Mouse (Mus musculus): ENCODE measurements around the gene Zswim4. TPM values are rescaled to one million over a fixed set of nuclear protein-coding genes. Genes with fewer than 3 reads are reported as not detected.

The Zswim4 gene
- polyA plus RNA-seq, 1 experiment from 2014 or later = 11.0 TPM

DNA sequence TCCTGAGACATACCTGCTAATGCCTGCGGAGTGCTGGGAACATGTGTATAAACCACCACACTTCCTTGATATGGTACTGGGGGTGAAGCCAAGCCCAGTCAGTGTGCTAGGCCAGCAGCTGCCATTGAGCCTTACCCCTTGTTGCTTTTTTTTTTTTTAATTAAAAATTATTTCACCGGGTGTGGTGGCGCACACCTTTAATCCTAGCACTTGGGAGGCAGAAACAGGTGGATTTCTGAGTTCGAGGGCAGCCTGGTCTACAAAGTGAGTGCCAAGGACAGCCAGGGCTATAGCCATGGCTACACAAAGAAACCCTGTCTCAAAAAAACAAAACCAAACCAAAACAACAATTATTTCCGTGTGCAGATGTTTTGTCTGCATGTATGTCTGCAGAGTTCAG lies 31.8 kb downstream of the Zswim4 start:
- Histone ChIP-seq H3K36me3 (ENCODE audit: control insufficient read depth, insufficient read depth, low read length) (peaks cover 46% of the 10 kb centered on the region), H3K9me3 (ENCODE audit: control insufficient read depth, low read length) (no peaks in the 10 kb centered on the region), H3K4me1 (ENCODE audit: control insufficient read depth, insufficient read depth, low read length) (peaks cover 37% of the 10 kb centered on the region), H3K27ac (replicated peaks; ENCODE audit: low read depth, low read length) (no peak overlapping the region), H3K4me2 (ENCODE audit: low read depth, low read length) (no peak overlapping the region), H3K27me3 (replicated peaks; ENCODE audit: control insufficient read depth, insufficient read depth, low read length) (no peaks in the 10 kb centered on the region), H3K9ac (ENCODE audit: low read depth, low read length) (no peak overlapping the region), H3K4me3 (ENCODE audit: low read depth, low read length) (no peak overlapping the region)
- ATAC-seq (ENCODE audit: low read depth) (no peak), DNase-seq (ENCODE audit: low spot score) (no peak)
- WGBS = 92% methylated on average over 5 of the region's 5 CpGs

DNA sequence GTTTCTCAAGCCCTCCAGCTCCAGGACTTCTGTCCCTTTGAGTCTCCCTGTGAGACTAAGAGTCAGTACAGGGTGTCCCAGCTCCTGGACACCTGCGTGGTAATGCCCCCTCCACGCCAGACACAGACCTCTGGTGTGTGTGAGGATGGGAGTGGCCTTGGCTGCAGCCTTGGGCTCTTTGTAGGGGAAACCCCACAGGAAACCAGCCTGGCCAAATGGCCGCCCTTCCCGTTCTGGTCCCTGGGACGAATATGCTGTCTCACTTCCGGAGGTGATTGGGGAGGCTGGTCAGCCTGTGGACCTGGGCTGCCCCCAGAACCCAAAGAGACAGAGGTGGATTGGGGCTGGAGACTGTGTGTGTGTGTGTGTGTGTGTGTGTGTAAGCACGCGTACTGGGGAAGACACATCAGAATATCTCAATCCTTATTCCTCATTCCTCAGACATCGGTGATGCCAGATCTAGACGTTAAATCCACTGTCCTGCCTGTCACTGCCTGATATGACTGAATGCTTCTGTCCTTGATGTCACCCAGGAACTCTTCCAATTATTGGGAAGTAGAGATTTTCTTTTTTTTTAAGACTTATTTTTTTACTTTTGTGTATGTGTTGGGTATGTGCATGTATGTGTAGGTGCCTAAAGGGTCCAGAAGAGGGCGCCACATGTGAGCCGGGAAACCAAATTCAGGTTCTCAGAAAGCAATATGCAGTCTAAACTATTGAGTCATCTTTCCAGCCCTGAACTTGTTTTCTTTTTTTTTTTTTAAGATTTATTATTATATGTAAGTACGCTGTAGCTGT lies 32.7 kb downstream of the Zswim4 start:
- H3K4me3 ChIP-seq (ENCODE audit: low read depth, low read length) = peak overlapping the region; percentile 76
- peak overlapping the region; percentile 89 for H3K4me2 ChIP-seq (ENCODE audit: low read depth, low read length)
- DNase-seq (ENCODE audit: low spot score) = no peak
- H3K9ac ChIP-seq (ENCODE audit: low read depth, low read length) = peak overlapping the region; percentile 94
- H3K4me1 ChIP-seq (ENCODE audit: control insufficient read depth, insufficient read depth, low read length) = peaks cover 46% of the 10 kb centered on the region
- no peak for ATAC-seq (ENCODE audit: low read depth)
- no peaks in the 10 kb centered on the region for H3K27me3 ChIP-seq (replicated peaks; ENCODE audit: control insufficient read depth, insufficient read depth, low read length)
- H3K36me3 ChIP-seq (ENCODE audit: control insufficient read depth, insufficient read depth, low read length) = peaks cover 37% of the 10 kb centered on the region
- no peaks in the 10 kb centered on the region for H3K9me3 ChIP-seq (ENCODE audit: control insufficient read depth, low read length)
- peak overlapping the region; percentile 99 for H3K27ac ChIP-seq (replicated peaks; ENCODE audit: low read depth, low read length)
- WGBS = 49% methylated on average over 13 of the region's 13 CpGs

DNA sequence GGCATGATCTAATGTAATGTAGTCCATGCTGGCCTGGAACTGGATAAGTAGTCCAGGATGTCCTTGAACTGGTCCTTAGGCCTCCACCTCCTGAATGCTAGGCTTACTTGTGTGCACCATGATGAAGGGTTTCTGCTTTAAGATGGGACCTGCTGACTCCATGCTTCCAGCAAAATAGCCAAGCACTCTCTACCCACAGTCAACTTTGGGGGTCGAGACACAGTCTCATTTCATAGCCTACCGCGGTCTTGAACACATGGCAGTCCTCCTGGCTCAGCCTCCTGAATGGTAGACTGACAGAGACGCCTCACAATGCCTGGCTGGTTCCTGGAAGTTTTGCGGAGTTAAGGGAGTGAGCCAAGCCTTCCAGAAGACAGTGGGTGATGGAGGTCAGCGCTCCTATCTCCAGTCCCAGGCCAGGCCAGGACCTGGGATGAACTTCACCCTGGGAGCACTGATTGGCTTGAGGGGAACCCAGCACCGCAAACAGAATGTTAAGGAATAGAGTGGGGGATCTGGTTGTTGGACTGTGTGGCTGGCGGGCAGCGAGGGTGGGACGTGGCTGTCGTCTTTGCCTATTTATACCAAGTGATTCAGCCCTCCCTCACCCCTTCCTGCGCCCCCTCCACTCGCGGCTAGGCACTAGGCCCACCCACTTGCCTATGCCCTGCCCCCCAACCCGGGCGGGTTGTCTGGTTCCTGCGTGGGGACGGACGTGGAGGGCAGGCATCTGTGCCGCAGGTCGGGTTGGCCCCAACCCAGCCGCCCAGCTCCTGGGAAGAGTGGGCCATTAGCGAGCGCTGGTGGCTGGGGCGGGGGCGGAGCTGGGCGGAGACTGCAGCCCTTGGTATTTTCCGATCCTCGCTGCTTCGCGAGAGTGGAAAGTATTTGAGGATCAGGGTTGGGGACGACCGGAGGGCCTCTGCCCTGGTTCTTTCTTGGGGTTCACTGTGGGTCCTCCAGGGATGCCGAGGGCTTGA lies 33.6 kb downstream of the Zswim4 start:
- H3K4me1 ChIP-seq (ENCODE audit: control insufficient read depth, insufficient read depth, low read length) = peaks cover 55% of the 10 kb centered on the region
- H3K36me3 ChIP-seq (ENCODE audit: control insufficient read depth, insufficient read depth, low read length) = peaks cover 27% of the 10 kb centered on the region
- H3K4me3 ChIP-seq (ENCODE audit: low read depth, low read length) = peak overlapping the region; percentile 76
- ATAC-seq (ENCODE audit: low read depth) = peak; percentile 65
- peak overlapping the region; percentile 99 for H3K27ac ChIP-seq (replicated peaks; ENCODE audit: low read depth, low read length)
- H3K9ac ChIP-seq (ENCODE audit: low read depth, low read length) = peak overlapping the region; percentile 94
- peak overlapping the region; percentile 89 for H3K4me2 ChIP-seq (ENCODE audit: low read depth, low read length)
- DNase-seq (ENCODE audit: low spot score) = peak; percentile 91
- H3K27me3 ChIP-seq (replicated peaks; ENCODE audit: control insufficient read depth, insufficient read depth, low read length) = no peaks in the 10 kb centered on the region
- H3K9me3 ChIP-seq (ENCODE audit: control insufficient read depth, low read length) = no peaks in the 10 kb centered on the region
- 9% methylated on average over 29 of the region's 34 CpGs for WGBS

- WGBS = 87% methylated on average over 8 of the region's 9 CpGs
- peaks cover 25% of the 10 kb centered on the region for H3K36me3 ChIP-seq (ENCODE audit: control insufficient read depth, insufficient read depth, low read length)
- H3K9ac ChIP-seq (ENCODE audit: low read depth, low read length) = peak overlapping the region; percentile 94; the same call in 1 of the 2 replicates
- no peaks in the 10 kb centered on the region for H3K9me3 ChIP-seq (ENCODE audit: control insufficient read depth, low read length)
- DNase-seq (ENCODE audit: low spot score) (no peak), ATAC-seq (ENCODE audit: low read depth) (no peak)
- H3K4me1 ChIP-seq (ENCODE audit: control insufficient read depth, insufficient read depth, low read length) = peaks cover 54% of the 10 kb centered on the region
- peak overlapping the region; percentile 89 for H3K4me2 ChIP-seq (ENCODE audit: low read depth, low read length)
- H3K4me3 ChIP-seq (ENCODE audit: low read depth, low read length) = peak overlapping the region; percentile 76
- H3K27me3 ChIP-seq (replicated peaks; ENCODE audit: control insufficient read depth, insufficient read depth, low read length) = no peaks in the 10 kb centered on the region
- H3K27ac ChIP-seq (replicated peaks; ENCODE audit: low read depth, low read length) = peak overlapping the region; percentile 99
Observed at GRCm38 (mm10) chr8:84202466-84202865, 34.4 kb downstream of the Zswim4 start.

GRCm38 (mm10) chr8:84201545-84202245 lies 35.2 kb downstream of the Zswim4 start:
- H3K4me3 ChIP-seq (ENCODE audit: low read depth, low read length) = peak overlapping the region; percentile 76
- peak overlapping the region; percentile 89 for H3K4me2 ChIP-seq (ENCODE audit: low read depth, low read length)
- peaks cover 18% of the 10 kb centered on the region for H3K36me3 ChIP-seq (ENCODE audit: control insufficient read depth, insufficient read depth, low read length)
- peak overlapping the region; percentile 94 for H3K9ac ChIP-seq (ENCODE audit: low read depth, low read length)
- WGBS = 47% methylated on average over 14 of the region's 15 CpGs
- peaks cover 53% of the 10 kb centered on the region for H3K4me1 ChIP-seq (ENCODE audit: control insufficient read depth, insufficient read depth, low read length)
- peak; percentile 78 for DNase-seq (ENCODE audit: low spot score)
- no peak; the same call in 1 of the 2 replicates for ATAC-seq (ENCODE audit: low read depth)
- H3K27me3 ChIP-seq (replicated peaks; ENCODE audit: control insufficient read depth, insufficient read depth, low read length) = no peaks in the 10 kb centered on the region
- no peaks in the 10 kb centered on the region for H3K9me3 ChIP-seq (ENCODE audit: control insufficient read depth, low read length)
- peak overlapping the region; percentile 99 for H3K27ac ChIP-seq (replicated peaks; ENCODE audit: low read depth, low read length)

DNA sequence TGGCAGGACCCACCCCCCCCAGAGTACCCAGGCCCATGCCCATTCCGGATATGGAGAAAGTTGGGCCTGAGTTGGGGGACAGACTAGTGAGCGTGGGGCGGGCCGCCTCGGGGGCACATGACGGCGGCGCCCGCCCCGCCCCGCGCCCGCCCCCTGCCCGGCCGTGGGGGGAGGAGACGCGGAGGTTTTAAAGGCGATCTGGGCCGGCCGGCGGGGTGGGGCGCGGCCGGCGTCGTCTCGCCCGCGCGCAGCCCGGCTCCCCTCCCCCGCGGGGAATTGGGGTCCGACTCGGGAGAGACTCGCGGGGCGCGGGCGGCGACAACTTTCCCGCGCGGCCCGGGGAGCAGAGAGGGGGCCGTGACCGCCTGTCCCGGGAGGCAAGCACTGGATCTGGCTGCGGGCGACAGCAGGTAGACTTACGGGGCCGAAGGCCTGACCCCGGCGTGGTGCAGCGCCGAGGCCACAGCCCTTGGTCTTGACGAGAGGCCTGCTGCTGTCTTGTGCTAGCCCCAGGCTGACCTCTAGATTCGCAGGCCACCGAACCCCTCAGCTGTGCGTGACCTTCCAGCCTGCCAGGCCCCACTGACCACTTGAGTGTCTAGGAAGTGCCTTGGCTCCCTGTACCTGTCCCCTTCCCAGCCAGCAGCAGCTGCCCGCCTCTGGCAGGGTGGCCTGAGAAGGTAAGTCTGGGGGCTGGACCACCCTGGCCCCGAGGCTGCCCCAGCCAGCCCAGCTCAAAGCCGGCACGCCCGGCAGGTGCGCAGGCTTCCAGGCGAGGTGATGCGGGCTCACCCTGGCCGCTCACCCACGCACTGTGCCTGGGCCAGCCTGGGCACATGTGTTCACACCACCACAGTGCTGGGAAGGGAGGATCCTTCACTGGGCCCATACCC lies 36.0 kb downstream of the Zswim4 start:
- peaks cover 53% of the 10 kb centered on the region for H3K4me1 ChIP-seq (ENCODE audit: control insufficient read depth, insufficient read depth, low read length)
- peak overlapping the region; percentile 94 for H3K9ac ChIP-seq (ENCODE audit: low read depth, low read length)
- peak overlapping the region; percentile 99 for H3K27ac ChIP-seq (replicated peaks; ENCODE audit: low read depth, low read length)
- H3K36me3 ChIP-seq (ENCODE audit: control insufficient read depth, insufficient read depth, low read length) = peaks cover 12% of the 10 kb centered on the region
- 0% methylated on average over 11 of the region's 70 CpGs for WGBS
- peak; percentile 89 for DNase-seq (ENCODE audit: low spot score)
- no peaks in the 10 kb centered on the region for H3K9me3 ChIP-seq (ENCODE audit: control insufficient read depth, low read length)
- no peaks in the 10 kb centered on the region for H3K27me3 ChIP-seq (replicated peaks; ENCODE audit: control insufficient read depth, insufficient read depth, low read length)
- peak overlapping the region; percentile 76 for H3K4me3 ChIP-seq (ENCODE audit: low read depth, low read length)
- H3K4me2 ChIP-seq (ENCODE audit: low read depth, low read length) = peak overlapping the region; percentile 89
- peak; percentile 42 for ATAC-seq (ENCODE audit: low read depth)

GRCm38 (mm10) chr8:84200126-84200555 lies 36.7 kb downstream of the Zswim4 start:
- H3K9ac ChIP-seq (ENCODE audit: low read depth, low read length) = peak overlapping the region; percentile 94
- 8% methylated on average over 7 of the region's 8 CpGs for WGBS

More at GRCm38 (mm10) chr8:84200126-84200555, 36.7 kb downstream of the Zswim4 start:
- Histone ChIP-seq H3K4me3 (ENCODE audit: low read depth, low read length) (peak overlapping the region; percentile 76), H3K9me3 (ENCODE audit: control insufficient read depth, low read length) (no peaks in the 10 kb centered on the region), H3K4me1 (ENCODE audit: control insufficient read depth, insufficient read depth, low read length) (peaks cover 53% of the 10 kb centered on the region), H3K27ac (replicated peaks; ENCODE audit: low read depth, low read length) (peak overlapping the region; percentile 99), H3K27me3 (replicated peaks; ENCODE audit: control insufficient read depth, insufficient read depth, low read length) (no peaks in the 10 kb centered on the region), H3K4me2 (ENCODE audit: low read depth, low read length) (peak overlapping the region; percentile 89), H3K36me3 (ENCODE audit: control insufficient read depth, insufficient read depth, low read length) (0 out of 2 replicates have a peak, but pooled peaks cover 5% of the 10 kb centered on the region)
- DNase-seq (ENCODE audit: low spot score) (no peak), ATAC-seq (ENCODE audit: low read depth) (no peak)

Measured in embryonic facial prominence, embryonic 14.5 days (tissue).